Mouse (Mus musculus): ENCODE results near the gene Catsperd. TPM values are rescaled to one million over a fixed set of nuclear protein-coding genes. Genes with fewer than 3 reads are reported as not detected.

The Catsperd gene
- polyA plus RNA-seq (2021; fragmentation: Nextera tagmentation): 0.30 and 0.35 TPM in 2 replicates
- long read RNA-seq, experiment 1: 0 reads
- long read RNA-seq, experiment 2, partial matches to known transcripts: 0 of 5 reads
- long read RNA-seq, experiment 2, other reads (novel, unspliced or antisense): 5 of 5 reads

DNA sequence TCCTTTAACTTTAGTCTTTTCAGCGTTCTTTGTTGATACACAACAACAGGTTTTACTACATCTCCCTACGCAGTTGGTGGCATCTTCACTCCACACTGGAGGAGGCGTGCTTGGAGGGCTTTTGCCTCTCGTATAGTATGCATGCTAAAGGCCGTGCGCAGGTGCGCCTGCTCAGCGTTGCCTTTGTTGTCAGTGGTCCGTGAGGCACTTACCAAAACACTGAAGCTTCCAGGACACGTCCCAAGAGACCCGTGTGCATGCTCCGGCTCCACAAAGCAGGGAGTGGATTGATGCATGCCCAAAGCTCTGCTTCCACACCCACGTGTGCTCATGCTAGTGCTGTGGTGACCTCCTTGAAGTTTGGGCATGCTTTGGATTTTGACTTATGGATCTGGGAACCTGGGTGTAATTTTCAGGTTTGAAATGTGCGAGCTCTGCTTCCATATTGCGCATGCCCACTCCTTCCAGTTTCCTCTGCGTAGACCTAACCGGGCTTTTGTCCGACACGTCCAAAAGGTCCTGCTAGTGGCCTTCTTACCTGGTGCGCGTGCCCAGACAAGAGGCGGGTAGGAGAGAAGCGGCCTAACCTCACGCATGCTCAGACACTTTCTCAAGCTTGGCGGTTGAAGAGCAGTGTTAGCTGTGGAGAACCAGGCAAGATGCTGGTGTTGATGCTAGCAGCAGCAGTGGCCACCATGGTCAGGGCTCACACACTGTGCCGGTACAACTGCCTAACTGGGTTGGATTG is at the start of gene Catsperd:
Gene Catsperd, plus strand, starts transcription at position 614 of the 748 bp plus-strand sequence.

DNA sequence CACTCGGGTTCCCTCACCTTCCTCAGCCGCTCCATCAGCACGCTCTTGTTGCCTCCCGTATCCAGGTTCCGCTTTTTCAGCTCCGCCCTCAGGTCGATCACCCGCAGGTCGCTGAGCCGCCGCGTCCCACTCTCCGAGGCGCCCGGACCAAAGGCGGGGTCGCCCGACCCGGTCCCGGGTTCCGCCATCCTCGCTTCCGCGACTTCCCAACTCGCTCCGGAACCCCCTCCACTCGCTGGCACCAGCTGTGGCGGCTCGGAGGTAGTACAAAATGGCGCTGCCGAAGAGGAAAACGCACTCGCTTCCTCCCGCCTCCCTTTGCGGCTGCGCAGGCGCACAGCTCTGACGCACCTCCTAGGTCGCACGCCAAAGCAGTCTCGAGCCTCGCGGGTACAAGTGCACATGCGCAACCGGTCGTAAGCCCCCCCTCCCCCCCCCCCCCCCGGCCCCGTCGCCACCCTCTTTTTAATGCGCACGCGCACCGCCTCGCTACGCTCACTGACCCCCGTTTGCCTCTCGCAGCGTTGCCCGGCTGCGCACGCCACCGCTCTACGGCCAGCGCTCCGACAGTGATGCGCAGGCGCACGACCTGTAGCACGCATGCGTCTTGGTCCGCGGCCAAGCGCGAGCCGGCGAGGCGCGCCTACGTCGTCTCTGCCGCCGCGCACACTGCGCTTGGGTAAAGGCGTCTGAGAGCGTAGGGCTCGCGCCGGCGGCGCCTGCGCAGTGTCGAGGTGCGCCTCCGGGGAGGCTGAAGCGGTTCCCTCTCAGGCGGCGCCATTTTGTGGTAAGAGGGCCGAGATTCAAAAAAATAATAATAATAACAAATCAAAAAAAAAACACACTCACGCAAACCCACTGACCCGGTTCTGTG is 43.4 kb upstream of the Catsperd start, which contains the start of the genes Safb2 and Safb:
Gene Safb2, minus strand, starts transcription at position 329 of the 874 bp plus-strand sequence.
Gene Safb, plus strand, starts transcription at position 569 of the 874 bp plus-strand sequence.

DNA sequence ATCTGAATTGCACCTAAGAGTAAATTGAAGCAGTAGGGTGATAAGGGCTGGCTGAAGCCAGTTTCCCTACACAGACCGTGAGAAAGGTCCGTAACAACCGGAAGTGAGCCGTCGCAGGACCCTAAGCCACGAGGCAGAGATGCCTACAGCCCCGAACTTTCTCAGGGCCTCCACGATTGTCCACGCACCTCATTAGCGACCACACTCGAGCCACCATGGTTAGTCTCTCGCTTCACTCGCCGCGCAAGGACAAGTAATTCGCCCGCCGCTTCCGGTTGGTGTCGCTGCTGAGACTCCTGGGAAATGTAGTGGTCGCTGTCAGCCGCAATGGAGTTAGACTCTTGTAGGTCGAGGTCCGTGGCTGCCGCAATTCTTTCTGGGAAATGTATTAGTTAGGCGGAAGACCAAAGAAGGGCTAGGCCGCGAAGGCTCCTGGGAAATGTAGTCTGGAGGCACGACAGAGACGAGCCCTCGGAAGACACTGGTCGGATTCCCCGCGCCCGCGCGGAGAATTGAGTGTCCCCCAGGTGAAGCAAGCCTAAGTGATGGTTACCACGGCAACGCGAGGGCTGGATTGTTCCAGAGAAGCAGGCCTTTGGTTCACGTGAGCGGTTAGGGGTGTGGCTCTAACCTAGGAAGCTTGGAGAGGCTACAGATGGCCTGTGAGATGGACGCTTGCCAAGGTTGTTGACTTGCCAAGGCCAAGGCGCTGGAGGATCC is 18.3 kb upstream of the Catsperd start, which contains the start of gene 2410015M20Rik:
Gene 2410015M20Rik, minus strand, starts transcription at position 320 of the 720 bp plus-strand sequence.

DNA sequence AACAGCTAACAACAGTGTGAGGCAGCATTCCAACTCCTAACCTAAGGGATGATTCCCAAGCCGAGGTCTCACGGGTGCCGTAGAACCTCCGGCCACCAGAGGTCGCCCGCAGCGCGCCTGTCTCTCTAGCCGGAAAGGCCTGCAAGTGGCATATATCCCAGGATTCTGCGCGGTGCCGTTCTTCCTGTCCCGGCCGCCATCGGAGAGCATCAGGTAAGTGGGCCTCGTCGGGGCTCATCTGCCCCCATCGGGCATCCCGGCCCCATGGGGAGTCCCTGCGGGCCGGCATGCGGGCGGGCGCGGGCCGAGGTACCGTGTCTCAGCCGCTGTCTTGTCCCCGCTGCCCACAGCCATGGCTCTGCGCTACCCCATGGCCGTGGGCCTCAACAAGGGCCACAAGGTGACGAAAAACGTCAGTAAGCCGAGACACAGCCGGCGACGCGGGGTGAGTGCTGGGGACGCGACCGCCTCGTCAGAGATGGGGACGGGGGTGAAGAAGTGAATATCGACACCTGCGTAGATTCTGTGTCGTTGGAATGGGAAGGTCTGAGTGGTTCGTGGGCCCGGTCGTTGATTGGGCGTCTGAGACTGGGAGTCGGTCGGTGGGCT is 14.6 kb upstream of the Catsperd start, which contains the start of gene Rpl36:
Gene Rpl36, plus strand, starts transcription at position 181 of the 609 bp plus-strand sequence.

DNA sequence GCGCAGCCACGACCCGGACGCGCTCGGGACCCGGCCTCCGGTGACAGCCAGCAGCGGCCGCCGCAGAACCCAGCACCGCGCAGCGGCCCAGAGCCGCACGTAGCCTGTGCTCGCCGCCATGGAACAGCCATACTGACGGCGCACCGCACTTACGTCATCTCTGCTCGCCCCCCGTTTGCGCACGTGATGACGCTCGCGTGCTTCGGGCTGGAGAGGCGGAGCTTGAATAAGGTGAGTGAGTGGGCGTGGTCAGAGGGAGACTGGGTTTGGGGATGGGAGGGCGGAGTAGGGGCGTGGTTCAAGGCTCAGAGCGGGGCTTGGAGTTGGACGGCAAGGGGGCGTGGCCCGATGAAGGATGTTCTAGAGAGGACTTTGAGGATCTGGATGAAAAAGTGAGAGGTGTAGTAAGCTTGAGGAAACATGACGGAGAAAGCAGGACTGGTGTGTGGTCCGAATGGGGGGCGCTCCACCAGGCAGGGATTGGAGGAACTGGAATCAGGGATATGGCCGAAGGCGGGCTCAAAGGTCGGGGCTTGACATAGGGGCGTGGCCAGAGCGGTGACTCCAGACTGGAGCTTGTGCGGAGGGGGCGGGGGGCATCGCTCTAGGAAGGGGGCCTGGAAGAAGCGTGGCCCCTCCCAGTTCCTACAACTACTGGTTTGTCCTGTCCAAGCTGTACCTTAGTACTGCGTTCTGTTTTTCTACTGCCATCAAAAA is 1.0 kb upstream of the Catsperd start, which contains the start of gene Lonp1:
Gene Lonp1, minus strand, starts transcription at position 134 of the 717 bp plus-strand sequence.

DNA sequence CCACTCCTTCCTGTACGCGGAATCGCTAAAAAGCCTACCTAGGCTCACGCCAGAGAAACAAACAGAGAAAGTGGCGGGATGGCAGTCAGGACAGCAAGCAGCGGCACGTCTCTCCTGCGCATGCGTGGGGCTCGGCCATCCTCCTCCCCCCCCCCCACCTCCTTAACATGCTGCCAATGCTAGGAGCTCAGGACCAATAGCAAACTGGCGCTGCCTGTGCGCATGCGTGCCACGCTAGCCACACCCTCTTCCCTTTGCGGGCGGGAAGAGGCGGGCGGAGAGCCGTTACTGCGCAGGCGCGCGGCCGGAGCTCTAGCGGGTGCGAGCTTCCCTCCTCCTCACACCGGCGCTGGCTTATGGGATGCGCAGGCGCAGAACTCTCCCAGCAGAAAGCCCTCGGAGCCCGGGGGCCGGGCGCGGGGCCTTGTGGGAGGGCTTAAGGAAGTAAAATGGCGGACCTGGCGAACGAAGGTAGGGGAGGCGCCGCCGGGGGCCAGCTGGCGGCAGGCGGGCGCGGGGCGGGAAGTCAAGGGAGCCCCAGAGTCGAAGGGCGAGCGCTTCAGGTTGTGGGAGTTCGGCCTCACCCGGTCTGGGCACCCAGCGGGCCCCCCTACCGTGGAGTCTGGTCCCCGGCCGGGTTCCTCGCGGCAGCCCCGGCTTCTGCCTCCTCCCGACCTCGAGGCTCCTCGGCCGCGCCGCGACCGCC is 45.2 kb downstream of the Catsperd start, which contains the start of gene Ranbp3:
Gene Ranbp3, plus strand, starts transcription at position 354 of the 706 bp plus-strand sequence.

Other genes with a start within 250 kb of the Catsperd start
- gene Ptprs, start 151.7 kb upstream of the Catsperd start, polyA plus RNA-seq (2021; fragmentation: Nextera tagmentation): 187 and 245 TPM in 2 replicates
- gene Znrf4, start 115.7 kb upstream of the Catsperd start, polyA plus RNA-seq (2021; fragmentation: Nextera tagmentation): not detected in 2 replicates
- gene Gm20219, start 73.8 kb upstream of the Catsperd start, polyA plus RNA-seq (2021; fragmentation: Nextera tagmentation): not detected in 2 replicates
- 13.1 and 13.4 TPM in 2 replicates for gene Safb2, start 43.6 kb upstream of the Catsperd start, polyA plus RNA-seq (2021; fragmentation: Nextera tagmentation)
- 30.7 and 35.0 TPM in 2 replicates for gene Safb, start 43.3 kb upstream of the Catsperd start, polyA plus RNA-seq (2021; fragmentation: Nextera tagmentation)
- gene 2410015M20Rik, start 18.4 kb upstream of the Catsperd start, polyA plus RNA-seq (2021; fragmentation: Nextera tagmentation): 467 and 517 TPM in 2 replicates
- 1,865 and 1,904 TPM in 2 replicates for gene Rpl36, start 14.7 kb upstream of the Catsperd start, polyA plus RNA-seq (2021; fragmentation: Nextera tagmentation)
- 31.6 and 34.6 TPM in 2 replicates for gene Lonp1, start 1.3 kb upstream of the Catsperd start, polyA plus RNA-seq (2021; fragmentation: Nextera tagmentation)
- 48.4 and 49.1 TPM in 2 replicates for gene Ranbp3, start 45.2 kb downstream of the Catsperd start, polyA plus RNA-seq (2021; fragmentation: Nextera tagmentation)
- 1,051 and 1,264 TPM in 2 replicates for gene Ndufa11, start 89.6 kb downstream of the Catsperd start, polyA plus RNA-seq (2021; fragmentation: Nextera tagmentation)
- gene Vmac, start 89.9 kb downstream of the Catsperd start, polyA plus RNA-seq (2021; fragmentation: Nextera tagmentation): 9.7 and 10.4 TPM in 2 replicates
- gene Nrtn, start 129.4 kb downstream of the Catsperd start, polyA plus RNA-seq (2021; fragmentation: Nextera tagmentation): 4.1 and 4.4 TPM in 2 replicates
- gene Dus3l, start 136.6 kb downstream of the Catsperd start, polyA plus RNA-seq (2021; fragmentation: Nextera tagmentation): 22.2 and 22.6 TPM in 2 replicates
- gene Prr22, start 142.1 kb downstream of the Catsperd start, polyA plus RNA-seq (2021; fragmentation: Nextera tagmentation): 0.14 TPM in 1 of 2 replicates, not detected in the other
- 1.8 and 2.1 TPM in 2 replicates for gene Rfx2, start 202.9 kb downstream of the Catsperd start, polyA plus RNA-seq (2021; fragmentation: Nextera tagmentation)
- gene Acsbg2, start 246.3 kb downstream of the Catsperd start, polyA plus RNA-seq (2021; fragmentation: Nextera tagmentation): not detected in 2 replicates
- gene 1700061G19Rik, start 247.3 kb downstream of the Catsperd start, polyA plus RNA-seq (2021; fragmentation: Nextera tagmentation): 0.15 and 0.34 TPM in 2 replicates

All from layer of hippocampus, adult 6 months (tissue).